Mouse (Mus musculus) layer of hippocampus, adult 6 months (tissue): ENCODE data around the gene Saa3. TPM values are rescaled to one million over a fixed set of nuclear protein-coding genes. Genes with fewer than 3 reads are reported as not detected.

Experiments used
- long read RNA-seq, 2 experiments: library from polyadenylated mRNA; unstranded; transcript quantifications; one replicate each; pipeline ENCODE4 v2.0.0; 2019 to 2020
- polyA plus RNA-seq: library from polyadenylated mRNA; unstranded; fragments of <200 nt; fragmentation: Nextera tagmentation; gene quantifications from 2 replicates; pipeline ENCODE4 v1.2.3, GENCODE M21; 2021

Saa3 gene
- not detected in 2 replicates for polyA plus RNA-seq
- long read RNA-seq, experiment 1: 0 reads
- long read RNA-seq, experiment 2: 0 reads

DNA sequence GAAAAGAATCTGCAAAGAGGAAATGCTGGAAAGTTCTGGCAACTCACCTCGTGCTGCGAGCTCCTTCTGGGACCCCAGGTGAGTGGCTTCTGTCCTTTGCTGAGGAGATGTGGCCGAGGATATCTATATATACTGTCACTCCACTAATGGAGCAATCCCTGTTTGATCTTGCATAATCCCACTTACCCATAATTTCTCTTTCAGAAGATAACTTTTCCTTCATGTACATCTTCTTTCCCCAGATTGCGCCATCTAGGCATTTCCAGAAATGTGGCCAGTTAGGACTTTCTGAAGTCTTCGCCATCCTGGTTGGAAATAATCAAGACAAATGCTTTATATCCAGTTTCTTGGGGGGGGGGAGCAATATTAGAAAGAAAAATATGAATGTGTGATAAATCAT lies at the start of gene Saa3:
TSS of gene Saa3 (minus strand) at position 101 of the 400 bp plus-strand sequence.

DNA sequence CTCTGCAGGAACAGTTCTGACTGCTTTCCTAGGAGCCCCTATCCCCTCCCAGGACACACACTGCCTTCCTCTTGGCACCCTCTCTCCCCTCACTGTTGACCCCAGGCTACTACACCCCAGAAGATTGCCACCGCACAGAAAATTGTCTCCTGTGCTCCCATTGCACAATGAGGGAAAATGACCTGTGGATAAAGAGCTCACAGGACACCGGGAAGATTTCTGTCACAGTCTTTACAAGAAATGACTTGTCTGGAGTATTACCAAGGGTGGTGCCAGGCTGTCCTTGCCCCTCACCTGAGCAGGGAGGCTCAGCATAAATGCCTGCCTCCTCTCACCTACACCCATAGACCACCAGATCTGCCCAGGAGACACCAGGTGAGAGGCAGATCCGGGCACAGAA lies 36.0 kb upstream of the Saa3 start, which contains the start of gene Saa2:
TSS of gene Saa2 (plus strand) at position 301 of the 400 bp plus-strand sequence.

DNA sequence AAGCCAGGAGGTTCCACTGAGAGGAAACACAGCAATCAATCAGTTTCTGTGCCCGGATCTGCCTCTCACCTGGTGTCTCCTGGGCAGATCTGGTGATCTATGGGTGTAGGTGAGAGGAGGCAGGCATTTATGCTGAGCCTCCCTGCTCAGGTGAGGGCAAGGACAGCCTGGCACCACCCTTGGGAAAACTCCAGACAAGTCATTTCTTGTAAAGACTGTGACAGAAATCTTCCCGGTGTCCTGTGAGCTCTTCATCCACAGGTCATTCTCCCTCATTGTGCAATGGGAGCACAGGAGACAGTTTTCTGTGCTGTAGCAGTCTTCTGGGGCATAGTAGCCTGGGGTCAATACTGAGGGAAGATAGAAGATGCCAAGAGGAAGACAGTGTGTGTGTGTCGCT lies 27.4 kb upstream of the Saa3 start, which contains the start of gene Saa1:
TSS of gene Saa1 (minus strand) at position 101 of the 400 bp plus-strand sequence.

DNA sequence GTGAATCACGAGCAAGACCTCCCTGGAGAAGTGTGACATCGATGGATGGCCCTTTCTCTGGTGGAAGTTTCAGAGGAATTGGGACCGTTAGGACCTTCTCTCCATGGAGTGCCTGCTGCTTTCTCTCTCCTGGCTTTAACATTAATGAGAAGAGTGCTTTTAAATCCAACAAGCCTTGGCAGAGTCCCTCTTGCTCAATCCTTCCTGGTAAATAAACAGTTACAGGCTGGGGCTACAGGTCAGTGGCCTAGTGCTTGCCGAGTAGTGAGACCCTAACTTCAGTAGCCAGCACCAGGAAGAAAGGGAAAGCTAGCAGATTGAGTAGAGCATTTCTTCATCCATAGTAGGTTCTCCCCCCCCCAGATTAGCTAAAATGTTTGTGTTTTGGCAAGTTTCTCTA lies 17.0 kb upstream of the Saa3 start, which contains the start of gene Saa4:
TSS of gene Saa4 (minus strand) at position 146 of the 400 bp plus-strand sequence.

DNA sequence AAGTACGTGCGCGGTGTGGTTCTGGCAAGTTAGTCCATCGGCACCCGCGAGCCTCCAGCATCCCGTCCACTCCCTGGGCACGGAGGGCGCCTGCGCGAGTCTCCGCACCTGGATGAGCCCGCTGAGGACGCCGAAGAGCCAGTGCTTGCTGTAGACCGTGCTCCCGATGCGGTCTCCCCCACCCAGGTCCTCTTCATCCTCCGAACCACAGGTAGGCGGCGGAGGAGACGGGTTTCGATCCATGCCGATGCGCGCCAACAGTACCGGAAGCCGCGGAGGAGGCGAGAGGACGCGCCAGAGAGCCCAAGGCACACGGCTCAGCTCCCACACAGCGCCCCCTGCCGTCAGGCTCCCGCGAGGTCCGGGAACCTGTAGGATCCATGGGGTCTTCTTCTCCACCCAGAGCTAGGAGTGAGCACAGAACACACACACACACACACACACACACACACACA lies 5.1 kb downstream of the Saa3 start, which contains the start of gene Saal1:
TSS of gene Saal1 (minus strand) at position 291 of the 455 bp plus-strand sequence.

DNA sequence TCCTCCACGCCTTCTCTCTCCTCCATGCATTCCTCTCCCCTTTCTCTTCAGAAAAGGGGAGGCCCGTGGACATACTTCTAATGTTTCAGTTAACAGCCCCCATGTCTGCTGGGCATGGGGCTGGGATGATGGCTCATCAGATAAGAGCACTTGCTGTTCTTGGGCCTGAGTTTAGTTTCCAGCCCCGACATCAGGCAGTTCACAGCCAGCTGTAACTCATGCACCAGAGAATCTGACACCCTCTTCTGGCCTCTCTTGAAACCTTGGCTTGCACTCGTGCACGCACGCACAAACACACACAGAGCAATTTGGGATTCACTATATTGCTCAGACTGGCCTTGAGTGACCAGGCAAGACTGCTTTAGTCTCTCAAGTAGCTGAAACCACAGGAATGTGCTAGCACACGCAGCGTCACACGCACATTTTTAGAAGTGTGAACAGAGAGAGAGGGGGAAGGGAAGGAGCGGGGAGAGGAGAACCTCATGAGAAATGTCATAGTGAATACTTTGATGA lies 43.3 kb downstream of the Saa3 start, which contains the start of gene Tph1:
TSS of gene Tph1 (minus strand) at position 378 of the 513 bp plus-strand sequence.

Other genes with a start within 250 kb of the Saa3 start
- 32.6 and 34.1 TPM in 2 replicates for gene Sergef, start 75.9 kb downstream of the Saa3 start, polyA plus RNA-seq
- gene Tph1, start 43.2 kb downstream of the Saa3 start, polyA plus RNA-seq: 0.34 and 0.64 TPM in 2 replicates
- 9.9 and 11.1 TPM in 2 replicates for gene Saal1, start 5.0 kb downstream of the Saa3 start, polyA plus RNA-seq
- not detected in 2 replicates for gene Saa4, start 16.9 kb upstream of the Saa3 start, polyA plus RNA-seq
- 0.19 and 0.28 TPM in 2 replicates for gene Saa1, start 27.3 kb upstream of the Saa3 start, polyA plus RNA-seq
- 0.53 TPM in 1 of 2 replicates, not detected in the other for gene Saa2, start 36.1 kb upstream of the Saa3 start, polyA plus RNA-seq
- gene Hps5, start 80.4 kb upstream of the Saa3 start, polyA plus RNA-seq: 3.3 and 4.4 TPM in 2 replicates
- gene Gtf2h1, start 80.4 kb upstream of the Saa3 start, polyA plus RNA-seq: 14.6 and 17.1 TPM in 2 replicates
- gene Ldha, start 125.8 kb upstream of the Saa3 start, polyA plus RNA-seq: 957 and 989 TPM in 2 replicates
- not detected in 2 replicates for gene Ldhc, start 145.5 kb upstream of the Saa3 start, polyA plus RNA-seq
- 239 and 241 TPM in 2 replicates for gene Tsg101, start 204.3 kb upstream of the Saa3 start, polyA plus RNA-seq
- gene Uevld, start 242.8 kb upstream of the Saa3 start, polyA plus RNA-seq: 3.5 and 3.6 TPM in 2 replicates